Mouse (Mus musculus): ENCODE data around the gene Pdgfb. TPM values are rescaled to one million over a fixed set of nuclear protein-coding genes. Genes with fewer than 3 reads are reported as not detected.
A peak's percentile ranks its signal among the peaks of the same experiment; 100 is the strongest.

Gene Pdgfb
- polyA plus RNA-seq, 2 experiments, result 0.71 to 1.5 TPM

GRCm38 (mm10) chr15:80013256-80014030 lies 1.3 kb downstream of the Pdgfb start:
- no peak for DNase-seq (ENCODE audit: low read depth in 3 of 3, low spot score in 3 of 3)
- H3K27me3 ChIP-seq (ENCODE audit: control insufficient read depth, insufficient read depth, low read length), result peaks cover 54% of the 10 kb centered on the region
- 0 out of 4 replicates have a peak, but pooled peaks cover 0 to 1% of the 10 kb centered on the region in 2 experiments for H3K4me1 ChIP-seq (replicated peaks; ENCODE audit: control insufficient read depth in 2 of 2, insufficient read depth in 2 of 2, low read length in 1 of 2)

DNA sequence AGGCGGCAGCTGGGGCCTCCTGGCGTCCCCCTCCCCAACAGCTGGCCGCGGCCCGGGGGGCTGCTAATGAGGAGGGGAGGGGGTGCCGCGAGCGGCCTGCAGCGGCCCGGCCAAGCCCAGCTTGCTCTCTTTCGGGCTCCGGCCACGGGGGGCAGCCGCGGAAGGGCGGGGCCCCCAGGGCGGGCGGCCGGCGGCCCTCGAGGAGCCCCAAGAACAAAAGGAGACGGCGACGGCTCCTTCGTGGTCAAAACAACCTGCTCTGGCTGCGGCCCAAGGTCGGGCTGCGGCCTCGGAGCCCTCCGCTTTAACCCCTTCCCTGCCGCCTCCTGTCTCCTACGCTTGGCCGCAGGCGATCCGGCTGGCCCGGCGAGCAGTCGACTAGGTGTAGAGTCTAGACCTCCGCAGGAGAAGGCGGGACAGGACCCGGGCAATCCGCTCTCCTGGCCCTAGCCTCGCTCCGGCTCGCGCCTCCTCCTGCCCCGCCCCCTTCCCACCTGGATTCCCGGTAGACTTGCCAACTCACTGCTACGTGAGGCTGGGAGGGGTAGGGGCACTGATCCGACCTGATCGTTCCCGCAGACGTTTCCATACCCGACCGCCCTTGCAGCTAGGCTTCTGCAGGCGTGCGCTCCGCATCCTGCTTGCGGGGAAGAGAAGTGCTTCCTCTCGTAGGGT lies 2.1 kb downstream of the Pdgfb start:
- H3K27me3 ChIP-seq (ENCODE audit: control insufficient read depth, insufficient read depth, low read length), result peaks cover 54% of the 10 kb centered on the region
- under 1% methylated on average over 58 of the region's 60 CpGs for WGBS (ENCODE audit: insufficient replicate concordance)
- DNase-seq (ENCODE audit: low read depth in 3 of 3, low spot score in 3 of 3), result no peak

More at GRCm38 (mm10) chr15:80013256-80014030, 1.3 kb downstream of the Pdgfb start:
- Histone ChIP-seq H3K36me3 (replicated peaks; ENCODE audit: control insufficient read depth, insufficient read depth, low read depth) (no peaks in the 10 kb centered on the region), H3K9me3 (ENCODE audit: control insufficient read depth, low read length) (no peaks in the 10 kb centered on the region), H3K4me2 (ENCODE audit: low read depth) (peak overlapping the region; percentile 60), H3K4me3 (ENCODE audit: insufficient read depth in 1 of 2, low read depth in 2 of 2, low read length in 2 of 2) (peak overlapping the region; percentile 35 to 46), H3K27ac (no peak overlapping the region), H3K9ac (replicated peaks) (no peak overlapping the region)
- no peak for ATAC-seq (ENCODE audit: insufficient read depth)
- TF ChIP-seq EP300 (IDR thresholded peaks at IDR 0.05; ENCODE audit: low read depth) (no peak), CTCF (IDR thresholded peaks at IDR 0.05; ENCODE audit: low read depth) (no peak)
- WGBS (ENCODE audit: insufficient replicate concordance), result under 1% methylated on average over 36 of the region's 36 CpGs

DNA sequence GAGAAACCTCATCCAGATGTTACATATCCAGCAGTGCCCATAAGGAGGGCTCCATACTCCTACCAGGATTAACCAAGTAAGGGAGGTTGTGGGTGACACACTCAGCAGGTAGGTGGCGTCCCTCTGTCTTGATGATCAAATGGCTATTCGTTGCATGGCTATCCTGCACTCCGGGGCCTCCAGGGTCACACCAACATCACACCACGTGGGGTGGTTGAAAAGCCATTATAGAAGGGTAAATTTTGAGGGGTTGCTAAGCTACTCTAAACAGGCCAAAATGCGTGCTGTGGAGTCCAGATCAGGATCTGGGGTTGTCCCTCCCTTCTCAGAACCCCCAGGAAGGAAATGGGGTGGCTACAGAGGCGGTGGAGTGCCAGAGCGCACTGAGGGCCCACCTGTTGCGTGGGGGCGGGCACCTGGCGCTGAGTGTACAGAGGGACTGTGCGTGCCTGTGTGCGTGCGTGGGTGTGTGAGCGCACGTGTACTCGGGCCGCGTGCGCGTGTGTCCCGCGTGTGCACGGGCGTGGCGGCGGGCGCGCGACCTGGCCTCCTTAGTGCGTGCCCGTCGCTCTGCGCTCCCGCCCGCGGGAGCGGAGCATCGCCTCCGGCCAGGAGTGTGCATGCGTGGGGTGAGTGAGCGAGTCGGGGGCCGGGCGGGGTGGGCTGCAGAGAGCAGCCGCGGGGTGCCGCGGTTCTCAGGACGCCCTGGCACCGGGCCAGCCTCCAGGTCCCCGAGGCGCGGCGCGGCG lies 2.8 kb downstream of the Pdgfb start:
- Histone ChIP-seq H3K36me3 (replicated peaks; ENCODE audit: control insufficient read depth, insufficient read depth, low read depth) (no peaks in the 10 kb centered on the region), H3K27ac (no peak overlapping the region), H3K9me3 (ENCODE audit: control insufficient read depth, low read length) (no peaks in the 10 kb centered on the region), H3K4me2 (ENCODE audit: low read depth) (peak overlapping the region; percentile 60), H3K4me3 (ENCODE audit: insufficient read depth in 1 of 2, low read depth in 2 of 2, low read length in 2 of 2) (peak overlapping the region in 1 of 2 experiments; percentile 35; a peak in 2 of 4 replicates), H3K4me1 (replicated peaks; ENCODE audit: control insufficient read depth in 2 of 2, insufficient read depth in 2 of 2, low read length in 1 of 2) (0 out of 4 replicates have a peak, but pooled peaks cover 0 to 1% of the 10 kb centered on the region in 2 experiments), H3K9ac (replicated peaks) (no peak overlapping the region), H3K27me3 (ENCODE audit: control insufficient read depth, insufficient read depth, low read length) (peaks cover 54% of the 10 kb centered on the region)
- no peak for ATAC-seq (ENCODE audit: insufficient read depth)
- no peak for DNase-seq (ENCODE audit: low read depth in 3 of 3, low spot score in 3 of 3)
- WGBS (ENCODE audit: insufficient replicate concordance), result 2% methylated on average over 53 of the region's 56 CpGs
- no peak for TF ChIP-seq EP300 (IDR thresholded peaks at IDR 0.05; ENCODE audit: low read depth)
- peak; percentile 34; the same call in 1 of the 2 replicates for TF ChIP-seq CTCF (IDR thresholded peaks at IDR 0.05; ENCODE audit: low read depth)

More for the DNA sequence above, 2.1 kb downstream of the Pdgfb start:
- TF ChIP-seq CTCF (IDR thresholded peaks at IDR 0.05; ENCODE audit: low read depth), result no peak
- no peak for TF ChIP-seq EP300 (IDR thresholded peaks at IDR 0.05; ENCODE audit: low read depth)
- no peaks in the 10 kb centered on the region for H3K9me3 ChIP-seq (ENCODE audit: control insufficient read depth, low read length)
- no peak overlapping the region for H3K27ac ChIP-seq
- H3K4me3 ChIP-seq (ENCODE audit: insufficient read depth in 1 of 2, low read depth in 2 of 2, low read length in 2 of 2), result peak overlapping the region; percentile 25 to 35
- peak; percentile 42 for ATAC-seq (ENCODE audit: insufficient read depth)
- no peak overlapping the region for H3K9ac ChIP-seq (replicated peaks)
- 0 out of 4 replicates have a peak, but pooled peaks cover 0 to 1% of the 10 kb centered on the region in 2 experiments for H3K4me1 ChIP-seq (replicated peaks; ENCODE audit: control insufficient read depth in 2 of 2, insufficient read depth in 2 of 2, low read length in 1 of 2)
- H3K4me2 ChIP-seq (ENCODE audit: low read depth), result peak overlapping the region; percentile 60
- H3K36me3 ChIP-seq (replicated peaks; ENCODE audit: control insufficient read depth, insufficient read depth, low read depth), result no peaks in the 10 kb centered on the region

GRCm38 (mm10) chr15:80011194-80011593 lies 3.6 kb downstream of the Pdgfb start:
- Histone ChIP-seq H3K36me3 (replicated peaks; ENCODE audit: control insufficient read depth, insufficient read depth, low read depth) (no peaks in the 10 kb centered on the region), H3K4me2 (ENCODE audit: low read depth) (no peak overlapping the region), H3K27me3 (ENCODE audit: control insufficient read depth, insufficient read depth, low read length) (peaks cover 52% of the 10 kb centered on the region), H3K27ac (no peak overlapping the region), H3K4me1 (replicated peaks; ENCODE audit: control insufficient read depth in 2 of 2, insufficient read depth in 2 of 2, low read length in 1 of 2) (peaks cover 0 to 4% of the 10 kb centered on the region in 2 experiments; a peak in 1 of 4 replicates), H3K4me3 (ENCODE audit: insufficient read depth in 1 of 2, low read depth in 2 of 2, low read length in 2 of 2) (no peak overlapping the region), H3K9ac (replicated peaks) (no peak overlapping the region), H3K9me3 (ENCODE audit: control insufficient read depth, low read length) (no peaks in the 10 kb centered on the region)
- DNase-seq (ENCODE audit: low read depth in 3 of 3, low spot score in 3 of 3) (no peak), ATAC-seq (ENCODE audit: insufficient read depth) (no peak)
- 9% methylated on average over 6 of the region's 6 CpGs for WGBS (ENCODE audit: insufficient replicate concordance)
- no peak for TF ChIP-seq CTCF (IDR thresholded peaks at IDR 0.05; ENCODE audit: low read depth)
- TF ChIP-seq EP300 (IDR thresholded peaks at IDR 0.05; ENCODE audit: low read depth), result no peak
